ENCODE assay signal across 20 mouse cellular contexts in the genomic region with DNA sequence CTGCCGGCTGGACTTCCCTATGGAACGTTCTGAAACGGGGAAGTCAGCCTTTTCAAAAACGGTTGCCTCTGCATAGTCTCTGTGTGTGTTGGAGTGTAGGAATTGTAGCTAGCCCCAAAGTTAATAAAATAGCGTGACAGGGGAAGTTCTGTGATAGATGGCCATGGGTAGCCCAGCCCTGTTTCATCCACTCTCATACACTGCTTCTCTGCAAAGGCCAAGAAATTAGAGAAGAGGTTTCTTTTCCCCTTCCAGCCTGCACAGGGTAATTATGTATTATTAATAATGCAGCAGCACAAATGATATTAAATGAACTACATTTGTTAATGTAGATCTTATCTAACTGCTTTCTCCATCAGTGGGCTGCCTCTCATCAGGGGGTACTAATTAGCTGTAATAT.
DNase-seq lines count a peak whose midpoint lies in the region; ATAC-seq lines count a peak whose summit lies in the region.
"Had no signal": no experiment of that assay in that cellular context is flagged by ENCODE, and none has a peak within 500 bp of the region (broad histone marks: within the 10 kb centered on the region; RNA-seq: fewer than 3 reads in every experiment).

No protein-coding gene starts in this region.

- no peak for DNase-seq in hindbrain, embryonic 11.5 days (ENCODE audit: low spot score)
- DNase-seq in neural tube, embryonic 10.5 days (ENCODE audit: extremely low spot score, low spot score), result no peak
- DNase-seq in thymus, adult 18-20 months, result no peak
- no peak for DNase-seq in layer of hippocampus, postnatal 14 days (ENCODE audit: low spot score in 2 of 2)
- DNase-seq: adrenal gland, postnatal 25 days; cerebellum, adult 18-20 months; cerebellum, adult 9-11 months; cerebellum, postnatal 36 days; gastrocnemius, postnatal 14 days; heart, postnatal 14 days had no signal

- no peaks in the 10 kb centered on the region for H3K27me3 ChIP-seq in hindbrain, embryonic 12.5 days
- H3K27me3 ChIP-seq in hindbrain, embryonic 11.5 days (ENCODE audit: control insufficient read depth, insufficient read depth, low read length), result no peaks in the 10 kb centered on the region
- no peaks in the 10 kb centered on the region for H3K27me3 ChIP-seq in neural tube, embryonic 13.5 days
- no peaks in the 10 kb centered on the region for H3K27me3 ChIP-seq in stomach, embryonic 15.5 days (replicated peaks)
- H3K27me3 ChIP-seq: CH12.LX; embryonic facial prominence, embryonic 13.5 days; forebrain, embryonic 12.5 days; heart, embryonic 15.5 days; Patski had no signal

- no peak overlapping the region for H3K4me2 ChIP-seq in hindbrain, embryonic 12.5 days (replicated peaks)
- no peak overlapping the region for H3K4me2 ChIP-seq in hindbrain, embryonic 11.5 days (replicated peaks; ENCODE audit: low read depth, low read length)
- H3K4me2 ChIP-seq in neural tube, embryonic 13.5 days, result no peak overlapping the region
- H3K4me2 ChIP-seq in stomach, embryonic 15.5 days, result no peak overlapping the region
- H3K4me2 ChIP-seq: embryonic facial prominence, embryonic 13.5 days; forebrain, embryonic 12.5 days; heart, embryonic 15.5 days had no signal

- 91% methylated on average over 5 of the region's 5 CpGs for WGBS in hindbrain, embryonic 12.5 days
- 83% methylated on average over 5 of the region's 5 CpGs for WGBS in hindbrain, embryonic 11.5 days
- 75% methylated on average over 5 of the region's 5 CpGs for WGBS in neural tube, embryonic 13.5 days
- WGBS in stomach, embryonic 15.5 days, result 74% methylated on average over 5 of the region's 5 CpGs

- H3K4me3 ChIP-seq in hindbrain, embryonic 12.5 days, result no peak overlapping the region
- H3K4me3 ChIP-seq in hindbrain, embryonic 11.5 days (ENCODE audit: low read depth, low read length), result no peak overlapping the region
- H3K4me3 ChIP-seq in neural tube, embryonic 13.5 days, result no peak overlapping the region
- H3K4me3 ChIP-seq in stomach, embryonic 15.5 days (replicated peaks), result no peak overlapping the region
- H3K4me3 ChIP-seq: embryonic facial prominence, embryonic 13.5 days; forebrain, embryonic 12.5 days; heart, embryonic 15.5 days had no signal

- ATAC-seq in hindbrain, embryonic 12.5 days (ENCODE audit: low FRiP score), result peak; percentile 50; the same call in 1 of the 2 replicates
- no peak for ATAC-seq in hindbrain, embryonic 11.5 days (ENCODE audit: low FRiP score)
- ATAC-seq in neural tube, embryonic 13.5 days (ENCODE audit: low read depth), result no peak; the same call in 1 of the 2 replicates
- ATAC-seq in stomach, embryonic 15.5 days (ENCODE audit: insufficient read depth, low FRiP score, low read depth), result no peak
- ATAC-seq: activated CD4-positive, CD25-positive, alpha-beta regulatory T cell, adult 4 months; forebrain, embryonic 16.5 days; Patski had no signal

- H3K9ac ChIP-seq in hindbrain, embryonic 12.5 days, result no peak overlapping the region
- no peak overlapping the region for H3K9ac ChIP-seq in hindbrain, embryonic 11.5 days (ENCODE audit: low read depth, low read length)
- H3K9ac ChIP-seq in neural tube, embryonic 13.5 days, result no peak overlapping the region
- H3K9ac ChIP-seq in stomach, embryonic 15.5 days, result no peak overlapping the region
- H3K9ac ChIP-seq: embryonic facial prominence, embryonic 13.5 days; forebrain, embryonic 12.5 days; heart, embryonic 15.5 days had no signal

- no peaks in the 10 kb centered on the region for H3K9me3 ChIP-seq in hindbrain, embryonic 12.5 days (replicated peaks)
- no peaks in the 10 kb centered on the region for H3K9me3 ChIP-seq in hindbrain, embryonic 11.5 days (ENCODE audit: control insufficient read depth, low read length)
- no peaks in the 10 kb centered on the region for H3K9me3 ChIP-seq in neural tube, embryonic 13.5 days
- no peaks in the 10 kb centered on the region for H3K9me3 ChIP-seq in stomach, embryonic 15.5 days
- H3K9me3 ChIP-seq: embryonic facial prominence, embryonic 13.5 days; forebrain, embryonic 12.5 days; heart, embryonic 15.5 days had no signal

- no peak overlapping the region for H3K27ac ChIP-seq in hindbrain, embryonic 12.5 days
- H3K27ac ChIP-seq in hindbrain, embryonic 11.5 days (ENCODE audit: low read depth, low read length), result no peak overlapping the region
- peak overlapping the region; percentile 62 for H3K27ac ChIP-seq in neural tube, embryonic 13.5 days (replicated peaks)
- peak overlapping the region; percentile 45; the same call in 1 of the 2 replicates for H3K27ac ChIP-seq in stomach, embryonic 15.5 days
- H3K27ac ChIP-seq: embryonic facial prominence, embryonic 13.5 days; forebrain, embryonic 12.5 days; heart, embryonic 15.5 days had no signal

- H3K36me3 ChIP-seq in hindbrain, embryonic 12.5 days, result no peaks in the 10 kb centered on the region
- H3K36me3 ChIP-seq in hindbrain, embryonic 11.5 days (ENCODE audit: control insufficient read depth, insufficient read depth, low read length), result no peaks in the 10 kb centered on the region
- H3K36me3 ChIP-seq in neural tube, embryonic 13.5 days, result no peaks in the 10 kb centered on the region
- no peaks in the 10 kb centered on the region for H3K36me3 ChIP-seq in stomach, embryonic 15.5 days
- H3K36me3 ChIP-seq: embryonic facial prominence, embryonic 13.5 days; forebrain, embryonic 12.5 days; heart, embryonic 15.5 days had no signal

- H3K4me1 ChIP-seq in hindbrain, embryonic 12.5 days, result no peaks in the 10 kb centered on the region; the same call in 1 of the 2 replicates
- H3K4me1 ChIP-seq in hindbrain, embryonic 11.5 days (replicated peaks; ENCODE audit: control insufficient read depth, insufficient read depth, low read length), result no peaks in the 10 kb centered on the region
- H3K4me1 ChIP-seq in neural tube, embryonic 13.5 days (replicated peaks), result peaks cover 11% of the 10 kb centered on the region; the same call in 1 of the 2 replicates
- H3K4me1 ChIP-seq in stomach, embryonic 15.5 days, result no peaks in the 10 kb centered on the region
- H3K4me1 ChIP-seq: forebrain, embryonic 12.5 days had no signal

Comparison
In these comparisons a context has a peak if more than half of its experiments do, and no peak if none do; other contexts are left out.
1. H3K27ac ChIP-seq: peak in neural tube, embryonic 13.5 days (single experiment) and stomach, embryonic 15.5 days (single experiment); none in hindbrain, embryonic 12.5 days (single experiment) and hindbrain, embryonic 11.5 days (single experiment).